Mouse (Mus musculus): ENCODE data around the gene Steap4. TPM values are rescaled to one million over a fixed set of nuclear protein-coding genes. Genes with fewer than 3 reads are reported as not detected.
A peak's percentile ranks its signal among the peaks of the same experiment; 100 is the strongest.
"Not testable (repeated sequence)": the region's sequence is repeated elsewhere in the genome, so short reads cannot be mapped to it uniquely, and the experiment has no call there.

The Steap4 gene
- 0.08 and 0.10 TPM in 2 replicates for polyA plus RNA-seq (2015; fragmentation: Nextera tagmentation; extraction: Ambion mirVana)

DNA sequence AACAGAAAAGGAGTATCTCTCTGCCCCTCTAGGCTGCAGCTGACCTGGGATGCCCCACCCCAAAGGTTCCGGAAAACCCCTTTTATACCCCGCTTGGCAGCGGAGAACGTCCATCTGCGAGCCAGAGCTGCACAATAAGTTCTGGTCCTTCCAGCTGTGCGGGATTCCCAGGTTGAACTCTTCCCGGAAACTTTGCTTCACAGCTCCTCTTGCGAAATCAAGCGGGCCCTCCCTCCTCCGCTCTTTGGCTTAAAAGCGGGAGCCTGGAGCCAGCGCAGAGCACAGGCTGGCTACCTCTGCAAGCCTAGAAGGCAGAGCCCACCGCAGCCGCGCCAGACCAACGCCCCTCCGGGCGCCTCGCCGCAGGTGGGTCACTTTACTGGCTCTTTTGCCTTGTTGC, at the start of gene Steap4:
Steap4 (plus strand) TSS at position 282 of the 400 bp plus-strand sequence.
- no peaks in the 10 kb centered on the region for H3K36me3 ChIP-seq
- no peak within 1 kb of the TSS for H3K27ac ChIP-seq (replicated peaks)
- 8% methylated on average over 20 of the region's 20 CpGs for WGBS
- H3K27me3 ChIP-seq = no peaks in the 10 kb centered on the region
- peak within 1 kb of the TSS; percentile 35 for H3K4me2 ChIP-seq (replicated peaks)
- peak within 1 kb of the TSS; percentile 10 for H3K4me3 ChIP-seq
- H3K9ac ChIP-seq (replicated peaks) = no peak within 1 kb of the TSS
- no peaks in the 10 kb centered on the region for H3K9me3 ChIP-seq
- peaks cover 5% of the 10 kb centered on the region; the same call in 1 of the 2 replicates for H3K4me1 ChIP-seq
- ATAC-seq (replicated peaks) = no peak

DNA sequence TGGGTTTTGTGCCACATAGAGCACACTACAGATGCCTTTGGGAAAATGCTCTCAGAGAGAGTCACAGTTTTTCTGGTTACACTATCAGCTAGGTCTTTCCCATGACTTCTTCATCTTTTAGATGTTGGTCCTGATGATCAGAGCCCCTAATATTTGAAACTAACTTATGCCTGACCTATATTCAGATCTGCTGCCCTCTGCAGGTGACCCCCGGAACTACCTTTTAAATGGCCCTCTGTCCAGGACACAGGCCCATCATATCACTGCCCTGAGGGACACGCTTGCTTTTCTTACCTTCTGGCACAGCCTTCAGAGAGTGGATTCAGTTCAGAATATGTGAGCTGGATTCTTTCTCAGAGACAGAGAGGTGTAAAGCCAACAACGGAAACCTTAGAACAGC, 48.3 kb upstream of the Steap4 start:
- H3K9ac ChIP-seq (replicated peaks) = no peak overlapping the region
- H3K4me1 ChIP-seq = no peaks in the 10 kb centered on the region
- no peaks in the 10 kb centered on the region for H3K36me3 ChIP-seq
- H3K4me3 ChIP-seq = no peak overlapping the region
- WGBS = 80% methylated on average over 3 of the region's 3 CpGs
- no peak overlapping the region for H3K4me2 ChIP-seq (replicated peaks)
- no peaks in the 10 kb centered on the region for H3K9me3 ChIP-seq
- ATAC-seq (replicated peaks) = no peak
- H3K27ac ChIP-seq (replicated peaks) = no peak overlapping the region
- H3K27me3 ChIP-seq = no peaks in the 10 kb centered on the region

GRCm38 (mm10) chr5:7917501-7918295, 42.6 kb upstream of the Steap4 start:
- Histone ChIP-seq H3K4me2 (replicated peaks) (no peak overlapping the region), H3K9ac (replicated peaks) (no peak overlapping the region), H3K4me3 (no peak overlapping the region), H3K9me3 (no peaks in the 10 kb centered on the region), H3K36me3 (no peaks in the 10 kb centered on the region), H3K4me1 (no peaks in the 10 kb centered on the region), H3K27ac (replicated peaks) (no peak overlapping the region), H3K27me3 (no peaks in the 10 kb centered on the region)
- WGBS = 84% methylated on average over 11 of the region's 11 CpGs
- no peak for ATAC-seq (replicated peaks)

GRCm38 (mm10) chr5:7918296-7918579, 42.0 kb upstream of the Steap4 start:
- Histone ChIP-seq H3K9me3 (no peaks in the 10 kb centered on the region), H3K27me3 (no peaks in the 10 kb centered on the region), H3K4me2 (replicated peaks) (no peak overlapping the region), H3K36me3 (no peaks in the 10 kb centered on the region), H3K27ac (replicated peaks) (no peak overlapping the region), H3K4me3 (no peak overlapping the region), H3K9ac (replicated peaks) (no peak overlapping the region), H3K4me1 (no peaks in the 10 kb centered on the region)
- ATAC-seq (replicated peaks) = no peak
- 87% methylated on average over 5 of the region's 5 CpGs for WGBS

GRCm38 (mm10) chr5:7919681-7920080, 40.6 kb upstream of the Steap4 start:
- WGBS = 90% methylated on average over 2 of the region's 2 CpGs
- Histone ChIP-seq H3K27me3 (no peaks in the 10 kb centered on the region), H3K27ac (replicated peaks) (no peak overlapping the region), H3K4me3 (no peak overlapping the region), H3K36me3 (no peaks in the 10 kb centered on the region), H3K4me2 (replicated peaks) (no peak overlapping the region), H3K4me1 (no peaks in the 10 kb centered on the region), H3K9ac (replicated peaks) (no peak overlapping the region), H3K9me3 (no peaks in the 10 kb centered on the region)
- no peak for ATAC-seq (replicated peaks)

DNA sequence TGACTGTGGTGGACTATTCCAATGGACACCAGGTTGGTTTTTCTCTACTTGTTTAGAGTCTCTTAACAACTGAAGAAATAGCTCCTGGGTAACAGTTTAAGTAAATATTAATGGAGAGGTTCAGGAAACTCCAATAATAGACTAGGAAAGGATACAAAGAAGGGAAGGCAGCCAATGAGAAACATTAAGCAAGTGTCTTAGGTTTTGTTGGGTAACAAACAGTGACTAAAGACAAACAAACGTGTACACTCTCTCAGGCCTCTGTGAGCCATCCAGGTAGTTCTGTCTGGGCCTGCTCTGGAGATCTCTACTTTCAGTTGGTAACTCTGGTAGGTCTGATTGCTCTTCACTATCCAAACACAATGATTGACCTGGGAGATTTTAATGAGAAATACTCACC, 37.5 kb upstream of the Steap4 start:
- H3K36me3 ChIP-seq = no peaks in the 10 kb centered on the region
- no peak overlapping the region for H3K9ac ChIP-seq (replicated peaks)
- H3K27me3 ChIP-seq = no peaks in the 10 kb centered on the region
- H3K4me1 ChIP-seq = no peaks in the 10 kb centered on the region
- no peak overlapping the region for H3K4me3 ChIP-seq
- no peak overlapping the region for H3K27ac ChIP-seq (replicated peaks)
- no peaks in the 10 kb centered on the region for H3K9me3 ChIP-seq
- H3K4me2 ChIP-seq (replicated peaks) = no peak overlapping the region
- WGBS = 88% methylated on average over 1 of the region's 1 CpGs
- ATAC-seq (replicated peaks) = no peak

DNA sequence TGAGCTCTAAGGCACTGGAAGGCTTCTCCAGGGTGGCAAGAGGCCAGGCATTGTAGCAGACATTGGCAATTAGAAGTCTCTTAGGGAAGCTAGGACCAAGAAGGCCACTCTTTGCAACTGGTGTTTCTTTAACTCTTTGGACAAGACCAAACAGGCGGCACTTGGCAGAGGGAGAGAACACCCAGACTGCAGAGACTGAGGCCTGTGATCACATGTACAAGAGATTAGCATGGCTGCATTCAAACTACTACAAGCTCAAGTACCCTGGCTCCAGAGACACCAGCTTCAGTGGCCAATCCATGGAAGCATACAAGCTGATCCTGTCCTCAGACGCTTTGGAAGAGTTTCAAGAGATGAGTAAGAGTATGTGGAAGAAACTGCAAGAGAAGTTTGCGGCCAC, 36.6 kb upstream of the Steap4 start:
- H3K4me1 ChIP-seq = no peaks in the 10 kb centered on the region
- WGBS = 85% methylated on average over 3 of the region's 3 CpGs
- no peak overlapping the region for H3K27ac ChIP-seq (replicated peaks)
- no peak for ATAC-seq (replicated peaks)
- no peaks in the 10 kb centered on the region for H3K9me3 ChIP-seq
- H3K36me3 ChIP-seq = no peaks in the 10 kb centered on the region
- H3K4me2 ChIP-seq (replicated peaks) = no peak overlapping the region
- H3K27me3 ChIP-seq = no peaks in the 10 kb centered on the region
- no peak overlapping the region for H3K4me3 ChIP-seq
- H3K9ac ChIP-seq (replicated peaks) = no peak overlapping the region

GRCm38 (mm10) chr5:7932234-7933221, 27.7 kb upstream of the Steap4 start:
- Histone ChIP-seq H3K4me1 (0 out of 2 replicates have a peak, but pooled peaks cover 4% of the 10 kb centered on the region), H3K36me3 (no peaks in the 10 kb centered on the region), H3K9ac (replicated peaks) (no peak overlapping the region), H3K27ac (replicated peaks) (no peak overlapping the region), H3K4me2 (replicated peaks) (no peak overlapping the region), H3K27me3 (no peaks in the 10 kb centered on the region), H3K9me3 (no peaks in the 10 kb centered on the region), H3K4me3 (no peak overlapping the region)
- WGBS = 74% methylated on average over 5 of the region's 5 CpGs
- ATAC-seq (replicated peaks) = no peak

- H3K27me3 ChIP-seq; H3K4me2 ChIP-seq (replicated peaks); H3K36me3 ChIP-seq; ATAC-seq (replicated peaks); H3K4me3 ChIP-seq; H3K9ac ChIP-seq (replicated peaks); H3K27ac ChIP-seq (replicated peaks); H3K9me3 ChIP-seq; H3K4me1 ChIP-seq: not testable (repeated sequence)
- WGBS = 66% methylated on average over 11 of the region's 11 CpGs
Measured at GRCm38 (mm10) chr5:7933495-7933894, 26.8 kb upstream of the Steap4 start.

DNA sequence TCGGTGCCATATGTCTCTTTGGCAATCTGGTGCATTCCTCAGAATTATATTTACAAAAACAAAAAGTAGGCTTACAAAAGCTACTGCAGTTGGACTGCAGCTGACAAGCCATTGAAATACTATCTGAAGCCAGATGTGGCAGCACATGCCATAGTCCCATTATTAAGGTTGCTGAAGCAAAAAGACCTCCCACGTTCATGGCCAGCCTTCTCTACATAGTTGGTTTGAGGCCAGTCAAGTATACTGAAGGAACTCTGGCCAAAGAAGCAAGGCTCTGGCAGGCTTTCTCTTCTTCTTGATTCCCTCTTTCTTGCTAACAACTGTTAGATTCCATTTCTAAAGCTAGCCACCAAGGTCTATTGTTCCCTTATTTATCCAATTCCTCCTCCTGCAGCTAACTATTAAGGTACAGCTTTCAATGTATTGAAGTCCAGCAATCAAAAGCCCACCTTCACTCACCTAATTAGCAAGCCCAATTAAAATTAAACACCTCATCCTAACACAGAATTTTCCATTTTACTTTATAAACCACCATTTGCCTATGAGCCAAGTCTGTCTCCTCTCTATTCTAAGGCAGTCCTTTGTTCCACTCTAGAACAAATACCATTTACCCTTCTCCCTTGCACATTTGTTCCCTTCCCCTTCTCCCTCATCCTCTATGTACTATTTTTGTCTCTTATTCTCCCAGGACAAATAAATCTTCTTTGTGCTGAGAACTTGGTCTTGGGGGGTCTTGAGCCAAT, 26.2 kb upstream of the Steap4 start:
- Histone ChIP-seq H3K9me3 (no peaks in the 10 kb centered on the region), H3K27me3 (no peaks in the 10 kb centered on the region), H3K4me2 (replicated peaks) (no peak overlapping the region), H3K36me3 (no peaks in the 10 kb centered on the region), H3K9ac (replicated peaks) (no peak overlapping the region), H3K27ac (replicated peaks) (no peak overlapping the region), H3K4me3 (no peak overlapping the region), H3K4me1 (0 out of 2 replicates have a peak, but pooled peaks cover 4% of the 10 kb centered on the region)
- WGBS = 36% methylated on average over 2 of the region's 2 CpGs
- ATAC-seq (replicated peaks) = peak; percentile 71

GRCm38 (mm10) chr5:7954838-7955237, 5.4 kb upstream of the Steap4 start:
- Histone ChIP-seq H3K27me3 (no peaks in the 10 kb centered on the region), H3K36me3 (no peaks in the 10 kb centered on the region), H3K27ac (replicated peaks) (no peak overlapping the region), H3K9me3 (no peaks in the 10 kb centered on the region), H3K4me2 (replicated peaks) (no peak overlapping the region), H3K4me1 (no peaks in the 10 kb centered on the region), H3K4me3 (no peak overlapping the region), H3K9ac (replicated peaks) (no peak overlapping the region)
- ATAC-seq (replicated peaks) = no peak
- WGBS = 72% methylated on average over 2 of the region's 2 CpGs
